In genomic region chr7:142428213-142428612, GRCm38 (mm10) we compare ENCODE assay signal across 9 mouse cellular contexts. TPM values are rescaled to one million over a fixed set of nuclear protein-coding genes. Genes with fewer than 3 reads are reported as not detected.
DNase-seq lines count a peak whose midpoint lies in the region; ATAC-seq and TF ChIP-seq lines count a peak whose summit lies in the region.
"Had no signal": no experiment of that assay in that cellular context is flagged by ENCODE, and none has a peak within 500 bp of the region (broad histone marks: within the 10 kb centered on the region; RNA-seq: fewer than 3 reads in every experiment).

No protein-coding gene starts in this region.

- no peak for ATAC-seq in midbrain, postnatal 0 days (ENCODE audit: low FRiP score)

- DNase-seq in adrenal gland, postnatal 14 days, result peak; percentile 45
- DNase-seq in adrenal gland, postnatal 25 days, result no peak
- no peak for DNase-seq in left cerebral cortex, adult 2 months (ENCODE audit: extremely low spot score in 1 of 2, low spot score in 2 of 2)
- no peak for DNase-seq in left cerebral cortex, adult 8-10 months (ENCODE audit: low spot score in 2 of 2)
- peak; percentile 41 for DNase-seq in c-Kit-positive CD71-negative TER-119-negative erythroid progenitor cells, embryonic 14.5 days (ENCODE audit: low read depth)
- DNase-seq in heart, postnatal 4 days, result peak; percentile 70
- DNase-seq in midbrain, postnatal 0 days (ENCODE audit: low spot score), result peak; percentile 50
- DNase-seq in frontal cortex, postnatal 14 days (ENCODE audit: low spot score in 2 of 2), result no peak

- WGBS in midbrain, postnatal 0 days, result 11% methylated on average over 7 of the region's 7 CpGs

- peak; percentile 36 for TF ChIP-seq CTCF in left cerebral cortex, adult 2 months (IDR thresholded peaks at IDR 0.05)
- peak; percentile 66 for TF ChIP-seq CTCF in midbrain, postnatal 0 days (IDR thresholded peaks at IDR 0.05)

- no peaks in the 10 kb centered on the region for H3K9me3 ChIP-seq in midbrain, postnatal 0 days (ENCODE audit: low read length)

- no peak overlapping the region for H3K4me3 ChIP-seq in left cerebral cortex, adult 2 months
- H3K4me3 ChIP-seq in midbrain, postnatal 0 days (ENCODE audit: low read depth, low read length), result no peak overlapping the region

- no peaks in the 10 kb centered on the region for H3K4me1 ChIP-seq in midbrain, postnatal 0 days (ENCODE audit: insufficient read depth, low read length)

- no peaks in the 10 kb centered on the region for H3K27me3 ChIP-seq in midbrain, postnatal 0 days (ENCODE audit: insufficient read depth, low read length)

- no peak overlapping the region for H3K4me2 ChIP-seq in midbrain, postnatal 0 days (ENCODE audit: low read depth, low read length, poor library complexity, severe bottlenecking)

- H3K27ac ChIP-seq in left cerebral cortex, adult 2 months, result no peak overlapping the region
- H3K27ac ChIP-seq in midbrain, postnatal 0 days (ENCODE audit: low read depth, low read length), result no peak overlapping the region

- no peaks in the 10 kb centered on the region for H3K36me3 ChIP-seq in midbrain, postnatal 0 days (ENCODE audit: insufficient read depth, low read length)

- H3K9ac ChIP-seq in midbrain, postnatal 0 days (replicated peaks; ENCODE audit: low read length, poor library complexity, severe bottlenecking), result no peak overlapping the region

- intact Hi-C loops in left cerebral cortex, adult 2 months (cut with DNase I), result no loop called here

RNA-seq across cellular contexts. Expression of gene Syt8, which starts 6.4 kb away (rescaled TPM):
- not detected in 2 replicates for total RNA-seq in adrenal gland, postnatal 14 days (2021)
- not detected in 2 replicates for total RNA-seq in adrenal gland, postnatal 25 days (2021)
- total RNA-seq in left cerebral cortex, adult 2 months (2021), result not detected
- not detected for total RNA-seq in left cerebral cortex, adult 8-10 months (2022)
- total RNA-seq in heart, postnatal 4 days (2021), result not detected
- total RNA-seq in midbrain, postnatal 0 days (2014; rRNA removed), result not detected in 2 replicates
- not detected in 2 replicates for polyA plus RNA-seq in midbrain, postnatal 0 days (2015; fragmentation: Nextera tagmentation; extraction: Ambion mirVana)
- total RNA-seq: left cerebral cortex, postnatal 10 days had no signal

RNA-seq across cellular contexts. Expression of gene Tnni2, which starts 13.4 kb away (rescaled TPM):
- 0.56 and 0.67 TPM in 2 replicates for total RNA-seq in adrenal gland, postnatal 14 days (2021)
- total RNA-seq in adrenal gland, postnatal 25 days (2021), result not detected in 2 replicates
- under 1 TPM in 1 of 2 experiments, not detected in 1; 0.50 TPM for total RNA-seq in left cerebral cortex, adult 2 months (2021)
- total RNA-seq in left cerebral cortex, adult 8-10 months (2022), result 1 to 10 TPM; 1.9 to 9.6 (median 5.2) TPM
- total RNA-seq in heart, postnatal 4 days (2021), result 10 to 100 TPM in 1 of 2 experiments, 1 to 10 TPM in 1; 6.6 to 16.4 TPM
- total RNA-seq in midbrain, postnatal 0 days (2014; rRNA removed), result not detected in 2 replicates
- 0.46 and 0.56 TPM in 2 replicates for polyA plus RNA-seq in midbrain, postnatal 0 days (2015; fragmentation: Nextera tagmentation; extraction: Ambion mirVana)

RNA-seq across cellular contexts. Expression of gene Lsp1, which starts 32.4 kb away (rescaled TPM):
- 20.4 and 52.3 TPM in 2 replicates for total RNA-seq in adrenal gland, postnatal 14 days (2021)
- 12.6 and 14.4 TPM in 2 replicates for total RNA-seq in adrenal gland, postnatal 25 days (2021)
- total RNA-seq in left cerebral cortex, adult 2 months (2021), result 1 to 10 TPM; 3.4 to 7.1 TPM
- 10 to 100 TPM; 10.8 to 18.8 (median 13.9) TPM for total RNA-seq in left cerebral cortex, adult 8-10 months (2022)
- total RNA-seq in heart, postnatal 4 days (2021), result 100 to 1,000 TPM in 1 of 2 experiments, 10 to 100 TPM in 1; 93.3 to 108 TPM
- total RNA-seq in midbrain, postnatal 0 days (2014; rRNA removed), result 5.1 and 11.0 TPM in 2 replicates
- 5.3 and 8.7 TPM in 2 replicates for polyA plus RNA-seq in midbrain, postnatal 0 days (2015; fragmentation: Nextera tagmentation; extraction: Ambion mirVana)

RNA-seq across cellular contexts. Expression of gene Ctsd, which starts 40.4 kb away (rescaled TPM):
- 678 and 680 TPM in 2 replicates for total RNA-seq in adrenal gland, postnatal 14 days (2021)
- total RNA-seq in adrenal gland, postnatal 25 days (2021), result 1,030 and 1,043 TPM in 2 replicates
- 100 to 1,000 TPM; 304 TPM for total RNA-seq in left cerebral cortex, adult 2 months (2021)
- total RNA-seq in left cerebral cortex, adult 8-10 months (2022), result 1,000 to 10,000 TPM in 1 of 4 experiments, 100 to 1,000 TPM in 3; 328 to 1,203 (median 591) TPM
- total RNA-seq in heart, postnatal 4 days (2021), result 100 to 1,000 TPM; 344 to 370 TPM
- total RNA-seq in midbrain, postnatal 0 days (2014; rRNA removed), result 520 and 652 TPM in 2 replicates
- 320 and 345 TPM in 2 replicates for polyA plus RNA-seq in midbrain, postnatal 0 days (2015; fragmentation: Nextera tagmentation; extraction: Ambion mirVana)

RNA-seq across cellular contexts. Expression of gene Gm49369, which starts 45.7 kb away (rescaled TPM):
- total RNA-seq in adrenal gland, postnatal 14 days (2021), result 1.4 TPM in 1 of 2 replicates, not detected in the other
- total RNA-seq in adrenal gland, postnatal 25 days (2021), result 0.55 TPM in 1 of 2 replicates, not detected in the other
- total RNA-seq in left cerebral cortex, adult 2 months (2021), result 1 to 10 TPM; 4.3 to 4.5 TPM
- total RNA-seq in left cerebral cortex, adult 8-10 months (2022), result 10 to 100 TPM in 2 of 4 experiments, 1 to 10 TPM in 1, not detected in 1; 2.2 to 24.0 (median 19.7) TPM
- 1 to 10 TPM in 1 of 2 experiments, under 1 TPM in 1; 0.43 to 1.7 TPM for total RNA-seq in heart, postnatal 4 days (2021)
- 3.3 TPM in 1 of 2 replicates, not detected in the other for total RNA-seq in midbrain, postnatal 0 days (2014; rRNA removed)
- not detected in 2 replicates for polyA plus RNA-seq in midbrain, postnatal 0 days (2015; fragmentation: Nextera tagmentation; extraction: Ambion mirVana)

Comparison
In these comparisons a context has a peak if more than half of its experiments do, and no peak if none do; other contexts are left out.
1. DNase-seq: peak in adrenal gland, postnatal 14 days (single experiment), c-Kit-positive CD71-negative TER-119-negative erythroid progenitor cells, embryonic 14.5 days (single experiment), heart, postnatal 4 days (single experiment) and midbrain, postnatal 0 days (single experiment); none in adrenal gland, postnatal 25 days (single experiment), left cerebral cortex, adult 2 months (0 of 2), left cerebral cortex, adult 8-10 months (0 of 2) and frontal cortex, postnatal 14 days (0 of 2).